Mouse (Mus musculus) intestine, postnatal 0 days (tissue): Measurements from ENCODE around the gene Arhgap18. TPM values are rescaled to one million over a fixed set of nuclear protein-coding genes. Genes with fewer than 3 reads are reported as not detected.

ENCODE experiments used
- ATAC-seq: fragments of 200-750 bp; cut with Nextera tagmentation; 2 replicates; pipeline ENCODE4 v1.8.0; 2017; ENCODE audit warnings: mild to moderate bottlenecking, moderate TSS enrichment, moderate library complexity
- H3K27ac ChIP-seq: fragments of 300-500 bp; sonication (generic); 2 replicates; pipeline ENCODE4 v1.5.1; 2014; ENCODE audit warnings: mild to moderate bottlenecking, low read depth, low read length, moderate library complexity
- H3K27me3 ChIP-seq: fragments of 300-500 bp; sonication (generic); replicated peaks from 2 replicates; pipeline ENCODE4 v1.6.1; 2014; ENCODE audit warnings: low read length, mixed read lengths; ENCODE audit not compliant: control insufficient read depth, insufficient read depth
- H3K36me3 ChIP-seq: fragments of 300-500 bp; sonication (generic); 2 replicates; pipeline ENCODE4 v1.6.1; 2014; ENCODE audit warnings: mild to moderate bottlenecking, moderate library complexity; ENCODE audit not compliant: control insufficient read depth, insufficient read depth
- H3K4me1 ChIP-seq: fragments of 300-500 bp; sonication (generic); replicated peaks from 2 replicates; pipeline ENCODE4 v1.6.1; 2014; ENCODE audit warnings: antibody characterized with exemption, low read length, mixed read lengths; ENCODE audit not compliant: control insufficient read depth, insufficient read depth
- H3K4me2 ChIP-seq: fragments of 300-500 bp; sonication (generic); replicated peaks from 2 replicates; pipeline ENCODE4 v1.6.1; 2014; ENCODE audit warnings: low read depth, mild to moderate bottlenecking, moderate library complexity
- H3K4me3 ChIP-seq: fragments of 300-500 bp; sonication (generic); 2 replicates; pipeline ENCODE4 v1.5.1; 2014; ENCODE audit warnings: low read depth, low read length
- H3K9ac ChIP-seq: fragments of 300-500 bp; sonication (generic); 2 replicates; pipeline ENCODE4 v1.6.1; 2014; ENCODE audit warnings: mild to moderate bottlenecking, low read depth, low read length
- H3K9me3 ChIP-seq: fragments of 300-500 bp; sonication (generic); 2 replicates; pipeline ENCODE4 v1.6.1; 2016; ENCODE audit warnings: mixed run types; ENCODE audit not compliant: control insufficient read depth
- CTCF ChIP-seq: sonication (generic); IDR thresholded peaks from 2 replicates; pipeline ENCODE4 v1.5.1; 2016; ENCODE audit warnings: low read depth, mild to moderate bottlenecking, control low read depth, antibody characterized with exemption, moderate library complexity
- WGBS: fragments of 180-500 bp; shearing (Covaris S2); extraction: QIAGEN DNeasy Blood & Tissue Kit; methylation state at CpG from one replicate; pipeline ENCODE4 v1.1.7; 2014; 5-methylcytosine and 5-hydroxymethylcytosine counted together
- polyA plus RNA-seq: library from polyadenylated mRNA; unstranded; fragments of >200 nt; fragmentation: Nextera tagmentation; extraction: Ambion mirVana; gene quantifications from 2 replicates; pipeline ENCODE4 v1.2.1, GENCODE M21; 2015

Arhgap18 gene
- polyA plus RNA-seq, 1 experiment from 2014 or later = 30.5 TPM

- WGBS = 70% methylated on average over 2 of the region's 2 CpGs
- no peaks in the 10 kb centered on the region for H3K4me1 ChIP-seq
Observed at GRCm38 (mm10) chr10:26889754-26890153, 136.5 kb downstream of the Arhgap18 start.

GRCm38 (mm10) chr10:26890269-26890955, 137.2 kb downstream of the Arhgap18 start:
- no peaks in the 10 kb centered on the region for H3K4me1 ChIP-seq
- H3K9ac ChIP-seq = no peak overlapping the region
- H3K4me2 ChIP-seq = no peak overlapping the region
- H3K4me3 ChIP-seq = no peak overlapping the region
- peak; percentile 91 for TF ChIP-seq CTCF
- H3K27ac ChIP-seq = no peak overlapping the region
- H3K9me3 ChIP-seq = no peaks in the 10 kb centered on the region
- H3K36me3 ChIP-seq = 0 out of 2 replicates have a peak, but pooled peaks cover 3% of the 10 kb centered on the region
- no peak for ATAC-seq
- 9% methylated on average over 4 of the region's 4 CpGs for WGBS
- no peaks in the 10 kb centered on the region for H3K27me3 ChIP-seq

More at GRCm38 (mm10) chr10:26889754-26890153, 136.5 kb downstream of the Arhgap18 start:
- no peak for ATAC-seq
- no peak for TF ChIP-seq CTCF
- H3K9ac ChIP-seq = no peak overlapping the region
- no peaks in the 10 kb centered on the region for H3K27me3 ChIP-seq
- H3K9me3 ChIP-seq = no peaks in the 10 kb centered on the region
- 0 out of 2 replicates have a peak, but pooled peaks cover 3% of the 10 kb centered on the region for H3K36me3 ChIP-seq
- no peak overlapping the region for H3K27ac ChIP-seq
- H3K4me3 ChIP-seq = no peak overlapping the region
- H3K4me2 ChIP-seq = no peak overlapping the region

- no peak overlapping the region for H3K9ac ChIP-seq
- no peaks in the 10 kb centered on the region for H3K36me3 ChIP-seq
- H3K4me1 ChIP-seq = no peaks in the 10 kb centered on the region
- H3K9me3 ChIP-seq = no peaks in the 10 kb centered on the region
- no peak for ATAC-seq
- H3K27me3 ChIP-seq = no peaks in the 10 kb centered on the region
- 82% methylated on average over 1 of the region's 1 CpGs for WGBS
- TF ChIP-seq CTCF = no peak
- H3K4me3 ChIP-seq = no peak overlapping the region
- H3K4me2 ChIP-seq = no peak overlapping the region
- no peak overlapping the region for H3K27ac ChIP-seq
Observed at GRCm38 (mm10) chr10:26893091-26893490, 139.9 kb downstream of the Arhgap18 start.

GRCm38 (mm10) chr10:26895726-26896125, 142.5 kb downstream of the Arhgap18 start:
- no peak for TF ChIP-seq CTCF
- Histone ChIP-seq H3K4me3 (no peak overlapping the region), H3K27me3 (no peaks in the 10 kb centered on the region), H3K36me3 (no peaks in the 10 kb centered on the region), H3K27ac (no peak overlapping the region), H3K9me3 (no peaks in the 10 kb centered on the region), H3K4me2 (no peak overlapping the region), H3K4me1 (no peaks in the 10 kb centered on the region), H3K9ac (no peak overlapping the region)
- ATAC-seq = no peak
- 66% methylated on average over 6 of the region's 6 CpGs for WGBS

- no peak overlapping the region for H3K9ac ChIP-seq
- H3K36me3 ChIP-seq = no peaks in the 10 kb centered on the region
- H3K27me3 ChIP-seq = no peaks in the 10 kb centered on the region
- H3K4me2 ChIP-seq = no peak overlapping the region
- no peaks in the 10 kb centered on the region for H3K9me3 ChIP-seq
- no peak for ATAC-seq
- 72% methylated on average over 1 of the region's 1 CpGs for WGBS
- no peak overlapping the region for H3K27ac ChIP-seq
- no peak for TF ChIP-seq CTCF
- H3K4me1 ChIP-seq = no peaks in the 10 kb centered on the region
- no peak overlapping the region for H3K4me3 ChIP-seq
Observed at GRCm38 (mm10) chr10:26900426-26900825, 147.2 kb downstream of the Arhgap18 start.

- Histone ChIP-seq H3K9me3 (no peaks in the 10 kb centered on the region), H3K9ac (no peak overlapping the region), H3K4me1 (no peaks in the 10 kb centered on the region), H3K27ac (no peak overlapping the region), H3K36me3 (peaks cover 7% of the 10 kb centered on the region; the same call in 1 of the 2 replicates), H3K4me2 (no peak overlapping the region), H3K27me3 (no peaks in the 10 kb centered on the region), H3K4me3 (no peak overlapping the region)
- WGBS = 79% methylated on average over 1 of the region's 1 CpGs
- no peak for ATAC-seq
- no peak for TF ChIP-seq CTCF
Observed at GRCm38 (mm10) chr10:26903781-26904180, 150.6 kb downstream of the Arhgap18 start.
